Mouse (Mus musculus) limb, embryonic 10.5 days (tissue): ENCODE results near the gene Spaar. TPM values are rescaled to one million over a fixed set of nuclear protein-coding genes. Genes with fewer than 3 reads are reported as not detected.

Experiments
- DNase-seq: peaks from one replicate; pipeline ENCODE4 v3.0.0-alpha.2; 2017; ENCODE audit warnings: low spot score
- H3K27ac ChIP-seq: fragments of 300-500 bp; sonication (generic); 2 replicates; pipeline ENCODE4 v1.5.1; 2016; ENCODE audit warnings: mild to moderate bottlenecking
- H3K27me3 ChIP-seq: fragments of 300-500 bp; sonication (generic); 2 replicates; pipeline ENCODE4 v1.6.1; 2016; ENCODE audit warnings: low read depth, mild to moderate bottlenecking; ENCODE audit not compliant: poor library complexity, severe bottlenecking
- H3K36me3 ChIP-seq: fragments of 300-500 bp; sonication (generic); 2 replicates; pipeline ENCODE4 v1.6.1; 2016; ENCODE audit warnings: mild to moderate bottlenecking, moderate library complexity
- H3K4me1 ChIP-seq: fragments of 300-500 bp; sonication (generic); 2 replicates; pipeline ENCODE4 v1.6.1; 2016
- H3K4me3 ChIP-seq: fragments of 300-500 bp; sonication (generic); 2 replicates; pipeline ENCODE4 v1.5.1; 2016; ENCODE audit warnings: mild to moderate bottlenecking, moderate library complexity
- H3K9me3 ChIP-seq: fragments of 300-500 bp; sonication (generic); replicated peaks from 2 replicates; pipeline ENCODE4 v1.6.1; 2016; ENCODE audit warnings: mild to moderate bottlenecking
- WGBS: fragments of 180-500 bp; shearing (Covaris S2); methylation state at CpG from one replicate; pipeline ENCODE4 v1.1.7; 2016; 5-methylcytosine and 5-hydroxymethylcytosine counted together
- polyA plus RNA-seq: library from polyadenylated mRNA; unstranded; fragments of >200 nt; fragmentation: Nextera tagmentation; extraction: Ambion mirVana; gene quantifications from 2 replicates; pipeline ENCODE4 v1.2.1, GENCODE M21; 2016

Spaar gene
- polyA plus RNA-seq, 1 experiment from 2014 or later: 0.10 TPM

DNA sequence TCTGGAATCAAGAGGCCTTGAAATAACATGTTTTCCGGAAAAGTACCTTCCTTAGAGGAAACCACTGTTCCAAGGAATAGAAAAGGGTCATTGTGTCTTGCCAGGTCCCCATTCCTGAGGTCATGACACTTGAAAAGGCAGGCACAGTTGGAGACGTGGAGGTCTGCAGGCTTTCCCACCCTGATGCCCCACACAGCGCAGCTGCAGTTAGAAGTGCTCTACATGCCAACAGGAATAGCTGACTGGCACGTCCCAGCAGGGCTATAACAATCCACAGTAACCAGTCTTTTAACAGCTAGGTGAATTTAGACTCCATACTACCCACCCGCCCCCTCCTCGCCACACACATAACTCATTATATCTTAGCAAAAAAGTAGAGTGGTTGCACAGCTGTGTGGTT lies 7.3 kb downstream of the Spaar start:
- H3K27me3 ChIP-seq: 0 out of 2 replicates have a peak, but pooled peaks cover 10% of the 10 kb centered on the region
- peaks cover 20% of the 10 kb centered on the region for H3K4me1 ChIP-seq
- no peaks in the 10 kb centered on the region for H3K9me3 ChIP-seq
- no peak overlapping the region for H3K4me3 ChIP-seq
- no peaks in the 10 kb centered on the region for H3K36me3 ChIP-seq
- DNase-seq: no peak
- H3K27ac ChIP-seq: no peak overlapping the region
- WGBS: 79% methylated on average over 6 of the region's 6 CpGs

DNA sequence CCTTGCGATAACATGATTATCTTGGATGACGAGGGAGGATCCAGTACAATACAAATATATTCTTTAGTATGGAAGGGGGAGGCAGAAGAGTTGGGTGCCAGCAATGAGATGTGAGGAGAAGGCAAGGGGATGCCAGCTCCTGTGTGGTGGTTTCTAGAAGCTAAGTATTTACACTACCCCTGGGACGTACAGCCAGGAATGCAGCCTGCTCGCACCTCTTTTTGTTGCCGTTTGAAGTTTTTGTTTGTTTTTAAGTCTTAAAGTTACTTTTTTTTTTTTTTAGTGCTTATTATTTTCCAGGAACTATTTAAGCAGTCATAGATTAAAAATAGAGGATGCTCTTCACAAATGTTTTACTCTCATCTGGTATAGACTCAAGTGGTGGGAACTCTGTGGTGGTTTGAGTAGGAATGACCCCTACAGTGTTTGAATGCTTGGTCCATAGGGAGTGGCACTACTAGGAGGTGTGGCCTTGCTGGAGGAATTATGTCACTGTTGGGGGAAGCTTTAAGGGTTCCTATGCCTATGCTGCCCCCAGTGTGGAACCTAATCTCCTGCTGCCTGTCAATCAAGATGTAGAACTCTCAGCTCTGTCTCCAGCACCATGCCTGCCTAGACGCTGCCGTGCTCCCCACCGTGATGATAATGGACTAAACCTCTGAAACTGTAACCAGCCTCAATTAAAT lies 9.3 kb downstream of the Spaar start:
- Histone ChIP-seq H3K36me3 (no peaks in the 10 kb centered on the region), H3K4me1 (peaks cover 26% of the 10 kb centered on the region), H3K4me3 (no peak overlapping the region), H3K9me3 (no peaks in the 10 kb centered on the region), H3K27me3 (no peaks in the 10 kb centered on the region), H3K27ac (no peak overlapping the region)
- WGBS: 81% methylated on average over 8 of the region's 8 CpGs
- DNase-seq: no peak

DNA sequence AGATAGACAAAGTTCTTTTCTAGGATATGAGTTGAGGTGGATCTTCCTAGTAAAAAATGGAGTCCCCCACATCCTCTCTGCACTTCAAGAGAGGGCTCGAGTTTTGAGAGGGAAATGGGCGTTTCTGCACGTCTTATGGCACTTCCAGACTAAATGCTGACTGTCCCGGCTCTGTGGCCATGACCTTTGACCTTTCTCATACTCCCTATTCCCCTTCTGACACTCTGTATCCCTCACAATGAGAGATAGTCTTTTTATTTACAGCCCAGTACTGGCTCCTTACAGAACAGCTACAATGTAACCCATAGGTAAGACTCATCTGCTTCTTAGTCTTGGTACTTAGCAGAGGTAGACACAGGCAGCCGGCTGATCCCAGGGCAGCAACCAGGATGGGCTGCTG lies 11.7 kb downstream of the Spaar start:
- Histone ChIP-seq H3K36me3 (no peaks in the 10 kb centered on the region), H3K27ac (no peak overlapping the region), H3K27me3 (no peaks in the 10 kb centered on the region), H3K4me3 (no peak overlapping the region), H3K9me3 (no peaks in the 10 kb centered on the region), H3K4me1 (peaks cover 21% of the 10 kb centered on the region)
- no peak for DNase-seq
- WGBS: 74% methylated on average over 5 of the region's 5 CpGs

DNA sequence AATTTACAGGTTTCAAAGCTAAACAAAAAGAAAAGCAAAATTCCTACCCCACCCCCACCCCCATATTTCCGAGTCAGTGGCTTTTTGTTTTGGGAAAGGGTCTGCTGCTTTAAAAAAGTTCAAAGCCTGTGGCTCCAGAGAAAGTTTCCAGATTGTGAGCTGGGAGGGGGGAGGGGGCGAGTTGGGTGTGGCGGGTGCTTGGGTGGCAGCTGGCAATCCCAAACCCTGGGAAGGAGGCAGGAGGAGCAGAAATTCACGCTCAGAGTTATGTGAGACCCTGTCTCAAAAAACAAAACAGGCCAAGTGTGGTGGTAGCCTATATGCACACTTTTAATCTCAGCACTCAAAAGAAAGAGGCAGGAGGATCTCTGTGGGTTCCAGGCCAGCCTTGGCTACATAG lies 12.8 kb downstream of the Spaar start:
- Histone ChIP-seq H3K4me1 (peaks cover 10% of the 10 kb centered on the region), H3K36me3 (no peaks in the 10 kb centered on the region), H3K4me3 (no peak overlapping the region), H3K27me3 (no peaks in the 10 kb centered on the region), H3K27ac (no peak overlapping the region), H3K9me3 (no peaks in the 10 kb centered on the region)
- WGBS: 28% methylated on average over 4 of the region's 4 CpGs
- no peak for DNase-seq

DNA sequence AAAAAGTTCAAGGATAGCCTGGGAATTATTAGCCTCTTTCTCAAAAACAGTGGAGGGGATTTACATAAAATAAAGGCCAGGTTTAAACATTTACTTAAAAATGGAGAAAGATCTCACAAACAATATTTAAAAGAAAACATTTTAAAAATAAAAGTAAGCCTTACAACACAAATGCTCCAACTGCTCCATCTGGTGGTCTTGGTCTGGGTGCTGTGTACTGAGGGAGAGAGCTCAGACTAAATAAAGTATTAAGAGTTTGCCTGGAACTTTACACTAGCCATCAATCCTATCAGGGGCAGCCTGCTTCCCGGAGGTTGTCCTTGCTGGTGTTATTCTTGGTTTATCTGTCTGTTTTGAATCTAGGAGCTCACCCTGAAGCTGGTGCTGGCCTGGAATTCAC lies 13.3 kb downstream of the Spaar start:
- Histone ChIP-seq H3K36me3 (no peaks in the 10 kb centered on the region), H3K9me3 (no peaks in the 10 kb centered on the region), H3K27ac (no peak overlapping the region), H3K4me1 (peaks cover 9% of the 10 kb centered on the region), H3K27me3 (no peaks in the 10 kb centered on the region), H3K4me3 (no peak overlapping the region)
- no peak for DNase-seq
- 34% methylated on average over 1 of the region's 1 CpGs for WGBS

DNA sequence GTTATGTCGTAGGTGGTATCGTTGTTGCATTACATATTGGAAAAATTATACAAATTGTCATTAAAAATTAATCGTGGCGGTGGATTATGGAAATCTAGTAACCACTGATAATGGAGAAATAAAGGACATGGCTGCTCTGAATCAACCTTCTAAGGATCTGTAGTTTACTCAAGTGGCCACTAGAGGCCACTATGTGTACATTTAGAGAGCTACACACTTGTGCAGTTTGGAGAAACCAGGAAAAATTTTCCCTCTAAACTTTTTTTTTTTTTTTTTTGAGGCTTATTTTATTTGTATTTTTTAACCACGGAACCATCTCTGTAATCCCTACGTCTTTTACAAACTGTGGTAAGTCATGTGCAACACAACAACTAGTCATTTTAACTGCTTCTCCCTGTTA lies 15.4 kb downstream of the Spaar start:
- no peaks in the 10 kb centered on the region for H3K27me3 ChIP-seq
- H3K9me3 ChIP-seq: no peaks in the 10 kb centered on the region
- H3K36me3 ChIP-seq: no peaks in the 10 kb centered on the region
- no peak overlapping the region for H3K4me3 ChIP-seq
- DNase-seq: no peak
- 17% methylated on average over 6 of the region's 6 CpGs for WGBS
- H3K4me1 ChIP-seq: peaks cover 9% of the 10 kb centered on the region
- no peak overlapping the region for H3K27ac ChIP-seq

DNA sequence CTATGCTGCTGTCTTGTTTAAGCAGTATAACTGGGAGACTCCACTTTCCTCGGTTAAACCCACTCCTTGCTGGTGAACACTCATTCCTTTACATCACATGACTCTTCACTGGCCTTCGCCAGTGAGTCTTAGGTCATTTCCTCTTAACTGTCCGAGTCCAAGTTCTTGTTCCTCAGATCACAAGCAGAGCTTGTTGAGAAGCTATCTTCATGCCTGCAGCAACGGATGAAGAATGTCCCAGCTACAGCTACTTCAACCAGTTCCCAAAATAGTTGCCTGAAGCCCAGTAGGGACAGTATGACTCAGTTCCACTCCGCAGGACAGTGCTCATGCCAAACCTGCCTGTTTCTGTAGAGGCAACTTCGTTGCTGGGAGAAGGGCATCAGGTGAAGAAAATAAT lies 27.4 kb downstream of the Spaar start:
- no peak overlapping the region for H3K27ac ChIP-seq
- H3K4me1 ChIP-seq: peaks cover 11% of the 10 kb centered on the region
- H3K9me3 ChIP-seq: no peaks in the 10 kb centered on the region
- H3K36me3 ChIP-seq: no peaks in the 10 kb centered on the region
- 87% methylated on average over 6 of the region's 6 CpGs for WGBS
- H3K4me3 ChIP-seq: no peak overlapping the region
- DNase-seq: no peak
- no peaks in the 10 kb centered on the region for H3K27me3 ChIP-seq

DNA sequence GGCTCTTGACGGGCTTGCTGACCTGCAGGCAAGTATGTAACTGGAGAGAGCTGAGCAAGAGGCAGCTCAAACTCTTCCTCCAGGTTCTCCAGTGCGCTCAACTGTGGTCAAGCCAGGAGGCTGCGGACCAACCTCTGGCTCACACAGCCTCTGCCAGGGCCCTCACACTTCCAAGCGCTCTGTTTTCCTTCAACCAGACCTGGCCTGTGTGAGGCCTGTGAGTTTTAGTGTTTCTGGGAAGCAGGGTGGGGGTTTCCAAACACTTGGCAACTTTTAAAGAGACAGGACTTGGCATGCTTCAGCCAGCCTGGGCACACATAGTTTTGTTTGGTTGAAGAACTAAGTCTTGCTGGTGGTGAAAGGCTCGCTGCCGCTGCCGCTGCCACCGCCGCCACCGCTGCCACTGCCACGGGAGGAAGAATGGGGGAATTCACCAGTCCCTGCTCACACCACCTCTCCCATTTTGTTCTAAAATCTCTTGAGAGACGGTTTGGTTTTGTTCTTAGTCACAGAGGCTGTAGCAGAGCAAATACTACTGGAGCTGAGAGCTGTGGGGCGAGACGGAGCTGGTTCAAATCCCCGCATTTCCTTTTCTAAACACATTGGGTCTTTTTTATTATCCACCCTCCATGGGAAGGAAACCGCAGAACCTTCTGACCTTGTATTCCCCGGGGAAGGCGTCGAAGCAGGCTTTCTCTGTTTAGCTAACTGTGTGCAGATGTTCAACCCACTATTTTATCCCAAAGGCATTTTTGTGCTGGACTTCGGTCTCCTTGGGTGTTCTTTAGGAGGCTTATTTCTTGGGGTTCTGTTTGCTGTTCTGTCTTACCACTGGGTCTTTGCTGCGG lies 30.0 kb downstream of the Spaar start:
- H3K36me3 ChIP-seq: no peaks in the 10 kb centered on the region
- H3K27ac ChIP-seq: peak overlapping the region; percentile 70; the same call in 1 of the 2 replicates

DNA sequence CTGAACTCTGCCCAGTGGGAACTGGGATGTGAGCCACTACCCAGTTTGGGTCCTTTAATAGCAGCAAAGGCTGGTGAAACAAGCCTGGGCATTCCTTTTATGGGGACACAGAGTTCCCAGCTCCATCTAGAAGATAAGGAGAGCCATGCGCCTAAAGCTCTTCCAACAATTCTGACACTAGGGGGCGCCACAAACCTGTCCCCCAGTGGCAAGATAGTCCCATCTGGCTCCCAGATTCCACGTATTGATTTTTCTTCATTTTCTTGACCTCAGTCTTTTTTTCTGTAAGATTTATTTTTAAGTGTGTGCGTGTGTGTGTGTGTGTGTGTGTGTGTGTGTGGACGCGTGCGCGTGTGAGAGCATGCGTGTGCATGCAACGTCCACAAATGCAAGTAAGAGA lies 30.6 kb downstream of the Spaar start:
- no peaks in the 10 kb centered on the region for H3K27me3 ChIP-seq
- WGBS: 75% methylated on average over 10 of the region's 10 CpGs
- peak overlapping the region; percentile 70; the same call in 1 of the 2 replicates for H3K27ac ChIP-seq
- no peaks in the 10 kb centered on the region for H3K36me3 ChIP-seq
- H3K9me3 ChIP-seq: no peaks in the 10 kb centered on the region
- peak; percentile 44 for DNase-seq
- peaks cover 11% of the 10 kb centered on the region for H3K4me1 ChIP-seq
- H3K4me3 ChIP-seq: no peak overlapping the region

More for the DNA sequence above, 30.0 kb downstream of the Spaar start:
- DNase-seq: no peak
- Histone ChIP-seq H3K27me3 (no peaks in the 10 kb centered on the region), H3K4me3 (no peak overlapping the region), H3K4me1 (peaks cover 11% of the 10 kb centered on the region), H3K9me3 (no peaks in the 10 kb centered on the region)
- 78% methylated on average over 21 of the region's 21 CpGs for WGBS

DNA sequence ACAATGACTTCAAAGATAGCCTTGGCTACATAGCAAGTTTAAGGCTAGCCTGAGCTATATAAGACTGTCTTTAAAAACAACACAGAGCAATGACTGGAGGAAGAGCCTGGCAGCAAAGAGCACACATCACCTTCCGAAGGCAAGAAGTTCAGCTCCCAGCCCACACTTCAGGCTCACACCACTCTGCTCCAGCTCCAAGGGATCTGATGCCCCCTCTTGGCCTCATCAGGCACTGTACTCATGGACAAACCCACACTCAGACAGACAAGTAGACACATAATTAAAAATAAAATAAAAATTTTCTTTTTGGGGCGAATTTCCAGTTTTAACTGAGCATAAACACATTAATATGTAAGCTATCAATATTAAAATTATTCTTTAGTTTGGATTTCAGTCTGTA lies 31.5 kb downstream of the Spaar start:
- WGBS: 76% methylated on average over 2 of the region's 2 CpGs
- Histone ChIP-seq H3K4me3 (no peak overlapping the region), H3K27me3 (no peaks in the 10 kb centered on the region), H3K36me3 (no peaks in the 10 kb centered on the region), H3K9me3 (no peaks in the 10 kb centered on the region), H3K4me1 (peaks cover 11% of the 10 kb centered on the region), H3K27ac (no peak overlapping the region)
- DNase-seq: no peak

DNA sequence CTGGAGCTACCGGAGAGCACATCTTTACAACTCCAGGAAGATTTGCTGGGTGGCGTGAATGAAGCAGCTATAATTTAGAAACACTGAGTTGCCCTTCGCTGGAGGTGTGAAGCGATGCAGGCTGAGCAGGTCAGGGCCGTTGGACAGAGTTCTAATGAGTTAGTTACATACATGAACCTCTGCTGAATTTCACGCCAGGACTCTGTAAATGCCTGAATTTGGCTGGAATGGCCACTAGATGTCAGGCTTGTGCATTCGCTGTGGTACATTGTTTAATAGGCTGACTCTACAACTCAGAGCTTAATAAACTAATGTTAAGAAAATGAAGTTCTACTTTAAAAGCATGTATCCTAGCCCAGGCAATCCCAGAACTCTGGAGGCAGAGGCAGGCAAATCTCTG lies 33.6 kb downstream of the Spaar start:
- Histone ChIP-seq H3K27ac (no peak overlapping the region), H3K36me3 (no peaks in the 10 kb centered on the region), H3K9me3 (no peaks in the 10 kb centered on the region), H3K4me3 (no peak overlapping the region), H3K27me3 (no peaks in the 10 kb centered on the region), H3K4me1 (peaks cover 11% of the 10 kb centered on the region)
- peak; percentile 53 for DNase-seq
- WGBS: 24% methylated on average over 7 of the region's 7 CpGs

DNA sequence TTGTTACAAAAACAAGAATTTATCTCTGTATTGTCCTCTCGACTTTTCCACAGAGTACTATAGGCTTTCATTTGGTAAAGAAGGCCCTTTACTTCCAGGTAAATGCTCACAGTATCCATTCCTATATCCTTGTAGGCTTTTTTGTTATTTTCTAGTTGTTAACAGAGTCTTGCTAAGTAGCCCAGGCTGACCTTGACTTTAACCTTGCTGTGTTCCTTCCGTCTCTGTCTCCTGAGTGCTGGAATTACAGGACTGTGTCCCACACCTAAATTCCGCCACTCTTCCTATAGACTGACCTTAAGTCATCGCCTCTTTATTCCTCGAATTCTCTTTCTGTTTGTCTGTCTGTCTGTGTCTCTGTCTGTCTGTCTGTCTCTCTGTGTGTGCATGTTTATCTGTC lies 38.5 kb downstream of the Spaar start:
- Histone ChIP-seq H3K36me3 (no peaks in the 10 kb centered on the region), H3K9me3 (0 out of 2 replicates have a peak, but pooled peaks cover 2% of the 10 kb centered on the region), H3K4me1 (no peaks in the 10 kb centered on the region), H3K27me3 (no peaks in the 10 kb centered on the region), H3K27ac (no peak overlapping the region), H3K4me3 (no peak overlapping the region)
- DNase-seq: no peak
- WGBS: 89% methylated on average over 5 of the region's 5 CpGs

DNA sequence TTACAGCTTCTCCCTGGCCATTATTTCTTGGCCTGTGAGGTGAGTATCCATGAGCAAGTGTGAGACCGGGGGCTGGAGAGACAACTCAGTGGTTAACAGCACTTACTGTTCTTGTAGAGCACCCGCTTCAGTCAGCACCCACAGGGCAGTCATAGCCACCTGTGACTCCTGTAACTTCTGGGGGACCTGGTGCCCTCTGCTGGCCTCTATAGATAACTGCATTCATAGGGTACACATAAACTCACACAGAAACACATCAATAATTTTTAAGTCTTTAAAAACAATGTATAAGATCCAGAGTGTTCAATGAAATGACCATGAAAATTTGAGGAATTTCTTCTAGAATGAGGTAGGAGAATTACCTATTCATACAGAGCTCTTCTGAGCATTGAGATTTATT lies 39.5 kb downstream of the Spaar start:
- no peaks in the 10 kb centered on the region for H3K27me3 ChIP-seq
- no peaks in the 10 kb centered on the region for H3K36me3 ChIP-seq
- no peaks in the 10 kb centered on the region for H3K4me1 ChIP-seq
- no peak for DNase-seq
- H3K27ac ChIP-seq: no peak overlapping the region
- H3K4me3 ChIP-seq: no peak overlapping the region
- 0 out of 2 replicates have a peak, but pooled peaks cover 2% of the 10 kb centered on the region for H3K9me3 ChIP-seq
- WGBS: 94% methylated on average over 2 of the region's 2 CpGs
